Mouse (Mus musculus): ENCODE measurements around the gene Phlpp2. TPM values are rescaled to one million over a fixed set of nuclear protein-coding genes. Genes with fewer than 3 reads are reported as not detected.
"Not testable (repeated sequence)": the region's sequence is repeated elsewhere in the genome, so short reads cannot be mapped to it uniquely, and the experiment has no call there.

Gene Phlpp2
- total RNA-seq (2021) = 1 to 10 TPM; 7.6 to 7.7 TPM
- long read RNA-seq, experiment 1, partial matches to known transcripts = 0 of 8 reads
- long read RNA-seq, experiment 1, other reads (novel, unspliced or antisense) = 8 of 8 reads
- long read RNA-seq, experiment 2, partial matches to known transcripts = 0 of 4 reads
- long read RNA-seq, experiment 2, other reads (novel, unspliced or antisense) = 4 of 4 reads

GRCm38 (mm10) chr8:109868003-109868679 is at the start of gene Phlpp2:
Phlpp2 (plus strand) TSS chr8:109868542.
- DNase-seq (ENCODE audit: low spot score in 2 of 2) = peak; percentile 96 to 97

GRCm38 (mm10) chr8:109823561-109823960 is 44.8 kb upstream of the Phlpp2 start:
- no peak for DNase-seq (ENCODE audit: low spot score in 2 of 2)

GRCm38 (mm10) chr8:109839822-109840221 is 28.5 kb upstream of the Phlpp2 start:
- no peak for DNase-seq (ENCODE audit: low spot score in 2 of 2)

GRCm38 (mm10) chr8:109842468-109842867 is 25.9 kb upstream of the Phlpp2 start:
- DNase-seq (ENCODE audit: low spot score in 2 of 2) = no peak

DNA sequence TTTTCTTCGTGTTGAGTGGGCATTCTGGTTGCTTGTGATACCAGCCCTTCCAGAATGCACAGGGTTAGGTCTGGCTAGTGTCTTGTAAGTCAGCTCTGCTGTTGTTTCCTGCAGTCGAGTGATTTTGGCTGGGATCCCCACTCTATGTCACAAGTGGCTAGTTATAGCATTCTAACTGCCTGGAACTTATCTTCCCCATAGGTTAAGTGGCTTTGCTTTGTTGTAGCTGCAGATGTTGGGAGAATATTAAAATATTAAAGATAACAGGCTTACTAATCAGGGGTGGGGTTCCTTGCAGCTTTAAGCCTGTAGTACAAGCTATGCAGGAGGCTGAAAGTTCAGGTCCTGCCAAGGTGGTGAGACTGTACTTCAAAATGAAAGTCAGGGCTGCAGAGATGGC is 20.5 kb upstream of the Phlpp2 start:
- DNase-seq (ENCODE audit: low spot score in 2 of 2) = no peak

DNA sequence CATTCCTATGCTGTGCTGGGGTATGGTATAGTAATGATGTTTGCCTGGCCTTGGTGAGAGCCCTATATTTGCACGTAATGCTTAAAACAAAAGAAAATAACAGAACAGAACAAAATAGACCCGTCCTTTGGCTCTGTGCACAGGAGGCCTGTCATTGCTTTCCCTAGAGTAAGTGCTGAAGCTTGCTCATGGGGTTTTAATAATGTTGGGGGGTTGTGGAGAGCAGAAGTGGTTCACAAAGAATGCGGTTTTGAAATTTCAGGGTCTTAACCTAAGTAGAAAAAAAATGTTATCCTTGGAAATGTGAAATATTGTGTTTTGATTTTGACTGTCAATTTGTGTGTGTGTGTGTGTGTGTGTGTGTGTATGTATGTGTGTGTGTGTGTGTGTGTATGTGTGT is 19.4 kb upstream of the Phlpp2 start:
- no peak for DNase-seq (ENCODE audit: low spot score in 2 of 2)

DNA sequence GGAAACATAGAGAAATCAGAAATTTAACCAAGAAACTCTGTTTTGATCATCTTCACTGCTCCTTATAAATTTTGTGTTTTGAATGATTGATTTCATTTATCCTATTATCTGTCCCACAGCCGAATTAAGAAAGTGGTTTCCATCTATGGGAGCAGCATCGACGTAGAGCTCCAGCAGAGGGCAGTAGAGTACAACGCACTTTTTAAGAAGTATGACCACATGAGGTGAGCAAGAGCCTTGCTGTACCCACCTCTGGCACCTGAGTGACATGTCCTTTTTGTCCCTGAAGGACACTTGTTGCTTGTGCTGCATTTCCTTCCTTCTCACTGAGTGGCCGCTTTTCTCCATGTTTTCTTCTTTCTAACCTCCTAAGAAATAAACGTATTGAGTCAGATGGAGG is 14.9 kb upstream of the Phlpp2 start:
- DNase-seq (ENCODE audit: low spot score in 2 of 2) = peak in 1 of 2 experiments; percentile 29

DNA sequence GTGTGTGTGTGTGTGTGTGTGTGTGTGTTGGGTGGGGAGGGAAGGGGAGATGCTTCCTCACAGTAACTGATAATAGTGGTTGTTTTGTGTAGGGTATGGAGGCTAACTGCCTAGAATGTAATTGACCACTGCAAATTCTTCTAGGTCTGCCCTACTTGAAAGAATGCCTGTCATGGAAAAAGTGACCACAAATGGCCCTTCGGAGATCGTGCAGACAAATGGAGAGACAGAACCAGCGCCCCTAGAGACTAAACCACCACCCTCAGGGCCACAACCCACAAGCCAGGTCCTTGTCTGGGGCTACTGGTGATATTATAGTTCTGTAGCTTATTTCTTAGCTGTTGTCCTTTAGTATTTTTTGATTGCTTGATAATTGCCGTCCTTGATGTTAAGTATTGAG is 13.8 kb upstream of the Phlpp2 start:
- no peak for DNase-seq (ENCODE audit: low spot score in 2 of 2)

- no peak for DNase-seq (ENCODE audit: low spot score in 2 of 2)
These were observed 12.9 kb upstream of the Phlpp2 start for GRCm38 (mm10) chr8:109855451-109855850.

DNA sequence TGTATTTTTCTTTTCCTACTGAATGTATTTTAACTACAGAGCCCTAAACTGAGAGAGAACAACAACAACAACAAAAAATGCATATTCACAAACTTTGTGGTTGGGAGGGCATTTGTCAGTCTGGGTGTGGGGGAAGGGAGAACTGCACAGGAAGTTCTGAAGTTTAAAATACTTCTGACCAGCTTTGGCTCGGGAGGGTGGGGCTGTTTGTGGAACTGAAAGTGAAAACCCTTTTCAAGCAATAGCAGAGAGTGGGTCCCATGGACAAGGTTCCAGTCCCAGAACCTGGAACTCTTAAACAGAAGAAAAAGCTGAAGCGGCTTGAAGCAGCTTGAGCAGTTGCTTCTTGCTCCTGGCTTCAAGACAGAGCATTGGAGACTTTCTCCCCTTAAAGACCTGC is 4.9 kb upstream of the Phlpp2 start:
- peak in 1 of 2 experiments; percentile 20 for DNase-seq (ENCODE audit: low spot score in 2 of 2)

DNA sequence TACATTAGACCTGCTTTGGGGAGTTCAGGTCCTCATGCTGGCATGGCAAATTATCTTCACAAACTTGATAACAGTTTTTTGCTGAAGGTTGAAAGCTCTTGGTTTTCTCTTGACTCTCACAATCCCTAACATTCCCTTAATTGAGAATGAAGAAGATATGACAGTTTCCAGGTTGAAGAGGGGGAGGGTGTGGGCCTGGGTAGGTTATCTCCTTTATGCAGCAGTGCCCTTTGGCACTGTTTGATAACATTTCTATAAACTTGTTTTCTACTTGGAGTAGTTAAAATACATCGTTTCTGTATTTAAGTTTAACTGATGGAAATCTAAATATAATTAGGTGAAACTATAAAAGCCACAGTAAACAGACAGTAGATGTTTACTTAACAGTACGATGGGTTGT is 3.5 kb upstream of the Phlpp2 start:
- DNase-seq (ENCODE audit: low spot score in 2 of 2) = no peak

DNA sequence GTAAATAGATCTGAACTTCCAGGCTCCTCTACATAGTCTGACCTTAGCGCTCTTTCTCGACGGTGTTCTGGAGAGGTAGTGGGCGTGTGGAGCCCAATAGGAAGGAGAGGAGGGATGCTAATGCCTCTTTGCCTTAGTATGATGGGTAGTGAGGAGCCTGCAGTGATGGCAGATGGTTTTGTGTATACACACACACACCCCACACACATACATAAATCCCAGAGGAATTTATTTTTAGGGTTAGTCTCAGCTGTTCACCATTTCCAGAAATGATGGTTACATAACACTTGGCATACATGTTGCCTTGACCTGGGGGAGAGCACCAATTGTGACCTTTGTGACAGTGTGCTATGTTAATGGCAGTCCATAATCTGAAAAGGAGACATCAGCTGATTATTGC is 2.8 kb upstream of the Phlpp2 start:
- no peak for DNase-seq (ENCODE audit: low spot score in 2 of 2)

GRCm38 (mm10) chr8:109866690-109867089 is 1.7 kb upstream of the Phlpp2 start:
- no peak for DNase-seq (ENCODE audit: low spot score in 2 of 2)

DNA sequence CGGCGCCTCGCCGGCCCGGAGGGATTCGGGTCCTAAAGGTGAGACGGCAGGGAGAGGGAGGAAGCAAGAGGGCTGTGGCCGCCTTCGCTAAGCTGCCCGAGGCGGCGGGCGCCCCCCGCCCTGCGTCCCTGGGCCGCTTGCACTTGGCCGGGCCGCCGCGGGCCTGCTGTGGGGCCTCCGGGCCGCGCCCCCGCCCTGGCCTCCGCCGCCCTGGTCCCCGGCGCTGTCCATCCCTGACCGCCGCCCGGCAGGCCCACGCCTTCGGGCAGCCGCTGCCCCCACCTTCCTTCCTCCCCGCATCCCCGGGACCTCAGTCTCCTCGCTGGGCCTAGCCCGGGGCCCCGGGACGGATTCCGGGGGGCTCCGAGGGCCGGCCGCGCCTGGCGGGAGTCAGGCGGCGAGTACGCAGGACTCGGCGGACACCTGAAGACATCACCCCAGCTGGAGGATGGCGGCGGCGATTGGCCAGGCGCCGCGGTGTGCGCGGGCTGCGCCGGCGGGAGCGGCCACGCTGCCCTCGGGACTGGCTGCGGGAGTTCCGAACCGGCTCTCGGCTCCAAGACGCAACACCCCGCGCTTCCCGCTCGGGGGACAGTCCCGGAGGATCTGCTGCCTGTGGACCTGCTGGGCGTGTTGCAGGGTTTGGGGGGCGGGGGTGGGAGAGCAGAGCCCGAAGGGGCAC is 479 bp downstream of the Phlpp2 start:
- DNase-seq (ENCODE audit: low spot score in 2 of 2) = peak in 1 of 2 experiments; percentile 42

GRCm38 (mm10) chr8:109871056-109871455 is 2.7 kb downstream of the Phlpp2 start:
- no peak for DNase-seq (ENCODE audit: low spot score in 2 of 2)

- DNase-seq (ENCODE audit: low spot score in 2 of 2) = not testable (repeated sequence)
These were observed 5.5 kb downstream of the Phlpp2 start for GRCm38 (mm10) chr8:109873800-109874199.

- no peak for DNase-seq (ENCODE audit: low spot score in 2 of 2)
These were observed 11.8 kb downstream of the Phlpp2 start for GRCm38 (mm10) chr8:109880012-109880662.

- no peak for DNase-seq (ENCODE audit: low spot score in 2 of 2)
These were observed 17.0 kb downstream of the Phlpp2 start for GRCm38 (mm10) chr8:109885294-109885693.

DNA sequence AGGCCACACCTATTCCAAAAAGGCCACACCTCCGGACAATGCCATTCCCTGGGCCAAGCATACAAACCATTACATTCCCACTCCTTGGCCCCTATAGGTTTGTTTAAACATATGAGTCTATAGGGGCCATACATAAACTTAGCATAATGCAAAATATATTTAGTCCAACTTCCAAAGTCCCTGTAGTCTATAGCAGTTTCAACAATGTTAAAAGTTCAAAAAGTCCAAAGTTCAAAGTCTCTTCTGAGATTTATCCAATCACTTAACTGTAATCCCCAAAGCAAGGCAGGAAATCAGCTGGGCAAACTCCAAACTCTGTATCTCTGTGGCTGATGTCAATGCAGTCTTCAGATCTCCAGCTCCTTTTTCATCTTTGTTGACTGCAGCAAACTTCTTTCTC is 20.9 kb downstream of the Phlpp2 start:
- no peak for DNase-seq (ENCODE audit: low spot score in 2 of 2)

- no peak for DNase-seq (ENCODE audit: low spot score in 2 of 2)
These were observed 22.6 kb downstream of the Phlpp2 start for GRCm38 (mm10) chr8:109890794-109891585.

DNA sequence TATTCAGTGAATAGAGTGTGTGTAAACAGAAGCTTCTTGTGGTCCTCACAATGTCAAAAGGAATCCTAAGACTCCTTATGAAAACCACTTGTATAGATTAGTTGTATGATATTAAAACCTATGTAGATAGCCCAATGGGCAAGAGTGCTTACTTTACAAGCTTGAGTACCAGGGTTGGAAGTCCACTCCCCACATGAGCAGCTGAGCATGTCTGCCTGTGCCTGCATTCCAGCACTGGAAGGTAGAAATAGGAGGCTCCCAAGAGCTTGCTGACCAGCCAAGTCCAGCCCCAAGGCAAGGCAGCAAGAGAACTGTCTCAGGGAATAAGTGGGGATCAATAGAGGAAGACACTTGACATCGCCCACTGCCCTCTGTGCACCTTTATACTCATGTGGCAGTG is 26.3 kb downstream of the Phlpp2 start:
- DNase-seq (ENCODE audit: low spot score in 2 of 2) = no peak
